Mouse (Mus musculus) hindbrain, embryonic 12.5 days (tissue): ENCODE measurements around the gene Adtrp. TPM values are rescaled to one million over a fixed set of nuclear protein-coding genes. Genes with fewer than 3 reads are reported as not detected.

Source experiments
- polyA plus RNA-seq: library from polyadenylated mRNA; unstranded; fragments of >200 nt; fragmentation: Nextera tagmentation; extraction: Ambion mirVana; gene quantifications from 2 replicates; pipeline ENCODE4 v1.2.1, GENCODE M21; 2016

The Adtrp gene
- polyA plus RNA-seq, 1 experiment from 2014 or later: 0.45 TPM

Other genes with a start within 250 kb of the Adtrp start
- gene Tmem170b, start 241.8 kb downstream of the Adtrp start, polyA plus RNA-seq: 26.1 and 26.2 TPM in 2 replicates
- gene Hivep1, start 204.3 kb upstream of the Adtrp start, polyA plus RNA-seq: 19.0 TPM in 2 replicates